Mouse (Mus musculus) cerebellum, adult 2 months (tissue): ENCODE measurements at regions not wholly inside any gene's neighbourhood (a gene's known extent, or its start where the extent isn't known, plus 50 kb on each side); places are given as distances from the start of the nearest gene placed in this dataset.

ENCODE experiments used
- CTCF ChIP-seq: fragments of 200-500 bp; IDR thresholded peaks from 2 replicates; pipeline ENCODE4 v1.5.1; 2011; ENCODE audit warnings: low read depth, mild to moderate bottlenecking, control low read depth, low read length, moderate library complexity, borderline replicate concordance; ENCODE audit not compliant: insufficient read depth
- POLR2A ChIP-seq: fragments of 200-500 bp; IDR thresholded peaks from 2 replicates; pipeline ENCODE4 v1.6.1; 2011; ENCODE audit warnings: low read length, control low read depth, borderline replicate concordance; ENCODE audit not compliant: insufficient read depth

- peak; percentile 60 for TF ChIP-seq CTCF
- TF ChIP-seq POLR2A: no peak
Observed at GRCm38 (mm10) chr8:79584966-79585365, 54.5 kb upstream of the Otud4 start.
